24 mouse cellular contexts compared by ENCODE assay signal in genomic region chr3:38967480-38967879, GRCm38 (mm10).
"Had no signal": no experiment of that assay in that cellular context is flagged by ENCODE, and none has a peak within 500 bp of the region (broad histone marks: within the 10 kb centered on the region; RNA-seq: fewer than 3 reads in every experiment).

No protein-coding gene starts in this region.

- H3K4me2 ChIP-seq: heart, embryonic 12.5 days; intestine, embryonic 15.5 days; limb, embryonic 12.5 days; liver, embryonic 11.5 days; liver, embryonic 13.5 days; liver, embryonic 15.5 days had no signal

- H3K36me3 ChIP-seq: intestine, embryonic 15.5 days; liver, embryonic 13.5 days; liver, embryonic 15.5 days had no signal

- H3K4me3 ChIP-seq: gastrocnemius, adult 2 months; heart, embryonic 10.5 days; heart, embryonic 12.5 days; hindbrain, embryonic 10.5 days; intestine, embryonic 15.5 days; layer of hippocampus, adult 2 months; left cerebral cortex, adult 2 months; limb, embryonic 10.5 days; limb, embryonic 12.5 days; liver, embryonic 13.5 days; liver, embryonic 15.5 days had no signal

- H3K27ac ChIP-seq: gastrocnemius, adult 2 months; heart, embryonic 10.5 days; hindbrain, embryonic 10.5 days; intestine, embryonic 15.5 days; layer of hippocampus, adult 2 months; left cerebral cortex, adult 2 months; limb, embryonic 10.5 days; limb, embryonic 12.5 days; liver, embryonic 13.5 days; liver, embryonic 15.5 days had no signal

- ATAC-seq: inflammation-experienced regulatory T-cells, adult 6 months; intestine, embryonic 15.5 days; intestine, postnatal 0 days had no signal

- H3K4me1 ChIP-seq: heart, embryonic 10.5 days; heart, embryonic 12.5 days; hindbrain, embryonic 10.5 days; intestine, embryonic 15.5 days; limb, embryonic 10.5 days; limb, embryonic 12.5 days; liver, embryonic 13.5 days; liver, embryonic 15.5 days had no signal

- H3K27me3 ChIP-seq: heart, embryonic 12.5 days; intestine, embryonic 15.5 days; limb, embryonic 12.5 days; liver, embryonic 13.5 days; liver, embryonic 15.5 days had no signal

- DNase-seq: gastrocnemius, adult 2 months; gastrocnemius, postnatal 10 days; gastrocnemius, postnatal 25 days; heart, adult 18-20 months; heart, postnatal 10 days; heart, postnatal 4 days; kidney, adult 18-20 months; kidney, adult 8-10 months; kidney, postnatal 10 days; kidney, postnatal 25 days; kidney, postnatal 4 days; liver, embryonic 13.5 days had no signal

- H3K9ac ChIP-seq: heart, embryonic 12.5 days; intestine, embryonic 15.5 days; limb, embryonic 12.5 days; liver, embryonic 13.5 days; liver, embryonic 15.5 days had no signal

- H3K9me3 ChIP-seq: heart, embryonic 10.5 days; heart, embryonic 12.5 days; hindbrain, embryonic 10.5 days; intestine, embryonic 15.5 days; limb, embryonic 10.5 days; limb, embryonic 12.5 days; liver, embryonic 13.5 days; liver, embryonic 15.5 days had no signal
